Mouse (Mus musculus): ENCODE results near the gene Hist1h4f. TPM values are rescaled to one million over a fixed set of nuclear protein-coding genes. Genes with fewer than 3 reads are reported as not detected.
"Not testable (repeated sequence)": the region's sequence is repeated elsewhere in the genome, so short reads cannot be mapped to it uniquely, and the experiment has no call there.

Gene Hist1h4f
- polyA plus RNA-seq, 1 experiment from 2014 or later = 2.4 TPM

DNA sequence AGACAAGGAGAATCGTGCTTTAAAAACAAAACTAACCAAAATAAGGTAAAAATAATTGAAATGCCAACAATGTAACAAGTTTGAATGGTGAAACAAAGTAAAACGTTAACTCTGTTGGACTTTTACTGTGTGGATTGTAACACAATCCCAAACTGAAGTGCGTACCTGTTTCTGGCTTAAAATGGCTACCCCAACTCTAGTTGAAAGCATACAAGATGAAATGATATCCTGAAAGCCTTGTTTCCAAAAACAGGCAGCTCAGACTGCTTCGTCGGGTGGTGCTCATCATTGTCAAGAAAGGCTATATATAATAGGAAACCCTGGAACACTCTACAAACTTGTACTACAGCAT, 10.1 kb upstream of the Hist1h4f start:
- Histone ChIP-seq H3K4me3 (ENCODE audit: low read depth, low read length) (peak overlapping the region; percentile 60), H3K4me2 (ENCODE audit: low read depth, low read length) (peak overlapping the region; percentile 81), H3K27ac (ENCODE audit: low read length) (peak overlapping the region; percentile 98), H3K4me1 (ENCODE audit: control insufficient read depth, low read depth, low read length) (peaks cover 30% of the 10 kb centered on the region)
- WGBS (ENCODE audit: insufficient replicate concordance) = 0% methylated on average over 2 of the region's 5 CpGs
- not testable (repeated sequence) for ATAC-seq (ENCODE audit: low read depth); H3K27me3 ChIP-seq (ENCODE audit: control insufficient read depth, insufficient read depth, low read depth, low read length); H3K9ac ChIP-seq (ENCODE audit: low read depth, low read length); H3K36me3 ChIP-seq (ENCODE audit: control insufficient read depth, insufficient read depth); H3K9me3 ChIP-seq (replicated peaks; ENCODE audit: control insufficient read depth, low read length)

- H3K36me3 ChIP-seq (ENCODE audit: control insufficient read depth, insufficient read depth); H3K9me3 ChIP-seq (replicated peaks; ENCODE audit: control insufficient read depth, low read length); H3K27me3 ChIP-seq (ENCODE audit: control insufficient read depth, insufficient read depth, low read depth, low read length); ATAC-seq (ENCODE audit: low read depth): not testable (repeated sequence)
- peak overlapping the region; percentile 81 for H3K27ac ChIP-seq (ENCODE audit: low read length)
- WGBS (ENCODE audit: insufficient replicate concordance) = 28% methylated on average over 2 of the region's 2 CpGs
- H3K4me3 ChIP-seq (ENCODE audit: low read depth, low read length) = peak overlapping the region; percentile 46
- H3K4me1 ChIP-seq (ENCODE audit: control insufficient read depth, low read depth, low read length) = peaks cover 30% of the 10 kb centered on the region
- H3K9ac ChIP-seq (ENCODE audit: low read depth, low read length) = peak overlapping the region; percentile 54
- H3K4me2 ChIP-seq (ENCODE audit: low read depth, low read length) = peak overlapping the region; percentile 57
Observed at GRCm38 (mm10) chr13:23560699-23561098, 9.3 kb upstream of the Hist1h4f start.

DNA sequence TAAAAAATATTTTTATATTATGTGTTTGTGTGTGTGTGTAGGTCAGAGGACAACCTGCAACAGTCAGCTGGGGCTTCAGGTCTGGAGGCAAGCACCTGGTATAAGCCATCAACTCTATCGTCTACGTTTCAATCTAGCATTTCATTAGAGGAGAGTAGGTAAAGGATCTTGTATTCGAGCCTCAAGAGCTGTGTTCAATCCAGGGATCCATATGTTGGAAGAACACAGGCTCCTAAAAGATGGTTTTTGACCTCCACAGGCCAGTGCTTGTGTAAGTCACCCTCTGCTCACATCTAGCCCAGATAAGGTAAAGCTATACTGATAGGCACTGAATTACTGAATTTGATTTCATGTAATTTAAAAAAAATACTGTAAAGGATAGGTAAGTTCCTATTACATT, 5.5 kb upstream of the Hist1h4f start:
- H3K4me3 ChIP-seq (ENCODE audit: low read depth, low read length) = peak overlapping the region; percentile 68
- H3K36me3 ChIP-seq (ENCODE audit: control insufficient read depth, insufficient read depth) = no peaks in the 10 kb centered on the region
- 60% methylated on average over 3 of the region's 3 CpGs for WGBS (ENCODE audit: insufficient replicate concordance)
- H3K4me2 ChIP-seq (ENCODE audit: low read depth, low read length) = peak overlapping the region; percentile 82
- no peaks in the 10 kb centered on the region for H3K27me3 ChIP-seq (ENCODE audit: control insufficient read depth, insufficient read depth, low read depth, low read length)
- ATAC-seq (ENCODE audit: low read depth) = no peak
- H3K9me3 ChIP-seq (replicated peaks; ENCODE audit: control insufficient read depth, low read length) = no peaks in the 10 kb centered on the region
- H3K9ac ChIP-seq (ENCODE audit: low read depth, low read length) = peak overlapping the region; percentile 52
- peaks cover 23% of the 10 kb centered on the region for H3K4me1 ChIP-seq (ENCODE audit: control insufficient read depth, low read depth, low read length)
- peak overlapping the region; percentile 99 for H3K27ac ChIP-seq (ENCODE audit: low read length)

DNA sequence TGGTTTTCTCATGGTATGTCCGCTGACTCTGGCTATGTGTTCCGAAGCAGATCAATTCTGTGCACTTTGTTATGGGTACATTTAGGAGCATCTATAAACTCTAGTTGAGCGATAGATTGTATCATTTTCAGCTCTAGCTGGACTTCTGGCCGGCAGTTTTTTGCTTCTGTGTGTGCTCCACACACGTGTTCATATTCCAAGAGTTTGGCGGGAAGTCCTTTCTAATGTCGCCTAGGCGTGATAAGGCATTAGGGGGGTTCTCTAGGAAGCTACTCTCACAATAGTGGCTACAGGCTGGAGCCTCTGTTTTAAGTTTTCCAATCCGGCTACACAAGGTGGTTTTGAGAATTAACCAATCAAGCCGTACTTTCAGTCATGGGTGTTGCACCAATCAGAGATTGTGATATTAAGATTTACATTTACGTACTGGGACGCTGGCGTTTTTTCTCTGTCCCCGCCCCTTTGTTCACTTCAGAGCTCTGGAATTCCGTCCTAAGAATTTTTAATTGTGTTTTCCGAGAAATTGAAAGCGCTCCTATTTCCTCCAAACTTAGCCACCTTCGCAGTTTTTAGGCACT, 4.5 kb upstream of the Hist1h4f start:
- ATAC-seq (ENCODE audit: low read depth) = peak; percentile 39
- Histone ChIP-seq H3K27me3 (ENCODE audit: control insufficient read depth, insufficient read depth, low read depth, low read length) (no peaks in the 10 kb centered on the region), H3K27ac (ENCODE audit: low read length) (peak overlapping the region; percentile 99), H3K4me3 (ENCODE audit: low read depth, low read length) (peak overlapping the region; percentile 68), H3K4me1 (ENCODE audit: control insufficient read depth, low read depth, low read length) (peaks cover 23% of the 10 kb centered on the region), H3K9me3 (replicated peaks; ENCODE audit: control insufficient read depth, low read length) (no peaks in the 10 kb centered on the region), H3K36me3 (ENCODE audit: control insufficient read depth, insufficient read depth) (no peaks in the 10 kb centered on the region), H3K9ac (ENCODE audit: low read depth, low read length) (peak overlapping the region; percentile 82), H3K4me2 (ENCODE audit: low read depth, low read length) (peak overlapping the region; percentile 82)
- WGBS (ENCODE audit: insufficient replicate concordance) = under 1% methylated on average over 18 of the region's 18 CpGs

DNA sequence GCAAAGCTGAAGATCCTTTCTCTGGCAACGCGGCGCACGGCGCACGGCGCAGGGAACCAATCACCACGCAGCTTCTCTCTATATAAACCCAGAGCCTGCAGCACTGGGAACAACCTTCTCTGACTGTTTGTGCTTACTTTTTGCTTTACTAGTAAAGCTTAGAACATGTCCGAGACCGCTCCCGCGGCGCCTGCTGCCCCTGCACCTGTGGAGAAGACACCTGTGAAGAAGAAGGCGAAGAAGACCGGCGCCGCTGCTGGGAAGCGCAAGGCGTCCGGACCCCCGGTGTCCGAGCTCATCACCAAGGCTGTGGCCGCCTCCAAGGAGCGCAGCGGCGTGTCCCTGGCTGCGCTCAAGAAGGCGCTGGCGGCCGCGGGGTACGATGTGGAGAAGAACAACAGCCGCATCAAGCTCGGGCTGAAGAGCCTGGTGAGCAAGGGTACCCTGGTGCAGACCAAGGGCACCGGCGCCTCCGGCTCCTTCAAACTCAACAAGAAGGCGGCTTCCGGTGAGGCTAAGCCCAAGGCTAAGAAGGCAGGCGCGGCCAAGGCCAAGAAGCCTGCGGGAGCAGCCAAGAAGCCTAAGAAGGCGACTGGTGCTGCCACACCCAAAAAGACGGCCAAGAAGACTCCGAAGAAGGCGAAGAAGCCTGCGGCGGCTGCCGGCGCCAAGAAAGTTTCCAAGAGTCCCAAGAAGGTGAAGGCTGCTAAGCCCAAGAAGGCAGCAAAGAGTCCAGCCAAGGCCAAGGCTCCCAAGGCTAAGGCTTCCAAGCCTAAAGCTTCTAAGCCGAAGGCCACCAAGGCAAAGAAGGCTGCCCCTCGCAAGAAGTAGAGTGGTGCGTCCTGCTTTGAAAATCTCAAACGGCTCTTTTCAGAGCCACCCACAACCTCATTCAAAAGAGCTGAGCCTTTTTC, 3.7 kb upstream of the Hist1h4f start:
- Histone ChIP-seq H3K4me3 (ENCODE audit: low read depth, low read length) (peak overlapping the region; percentile 68), H3K4me2 (ENCODE audit: low read depth, low read length) (peak overlapping the region; percentile 82), H3K27me3 (ENCODE audit: control insufficient read depth, insufficient read depth, low read depth, low read length) (no peaks in the 10 kb centered on the region), H3K4me1 (ENCODE audit: control insufficient read depth, low read depth, low read length) (peaks cover 25% of the 10 kb centered on the region), H3K9me3 (replicated peaks; ENCODE audit: control insufficient read depth, low read length) (no peaks in the 10 kb centered on the region), H3K36me3 (ENCODE audit: control insufficient read depth, insufficient read depth) (no peaks in the 10 kb centered on the region), H3K9ac (ENCODE audit: low read depth, low read length) (peak overlapping the region; percentile 82), H3K27ac (ENCODE audit: low read length) (peak overlapping the region; percentile 99)
- under 1% methylated on average over 54 of the region's 54 CpGs for WGBS (ENCODE audit: insufficient replicate concordance)
- peak; percentile 74 for ATAC-seq (ENCODE audit: low read depth)

DNA sequence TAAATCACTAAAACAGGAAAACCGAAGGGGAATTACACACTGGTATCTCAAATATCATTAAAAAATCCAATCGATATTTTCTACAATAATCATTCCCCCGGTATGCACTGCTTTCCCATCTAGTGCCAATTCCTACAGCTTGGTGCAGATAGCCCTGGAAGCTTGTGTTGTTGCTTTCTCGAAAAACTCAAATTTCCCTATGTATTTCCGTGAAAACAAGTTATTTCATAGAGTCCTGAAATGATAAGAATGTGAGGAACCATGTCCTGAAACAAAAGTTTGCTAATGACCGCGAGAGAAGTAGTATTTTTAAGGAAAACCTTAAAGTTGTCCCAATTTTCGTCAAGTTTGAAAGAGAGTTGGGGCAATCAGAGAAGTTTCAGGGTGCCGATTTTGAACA, 2.9 kb upstream of the Hist1h4f start:
- Histone ChIP-seq H3K9me3 (replicated peaks; ENCODE audit: control insufficient read depth, low read length) (no peaks in the 10 kb centered on the region), H3K4me1 (ENCODE audit: control insufficient read depth, low read depth, low read length) (peaks cover 25% of the 10 kb centered on the region), H3K9ac (ENCODE audit: low read depth, low read length) (peak overlapping the region; percentile 82), H3K4me3 (ENCODE audit: low read depth, low read length) (peak overlapping the region; percentile 68), H3K27ac (ENCODE audit: low read length) (peak overlapping the region; percentile 99), H3K27me3 (ENCODE audit: control insufficient read depth, insufficient read depth, low read depth, low read length) (no peaks in the 10 kb centered on the region), H3K36me3 (ENCODE audit: control insufficient read depth, insufficient read depth) (no peaks in the 10 kb centered on the region), H3K4me2 (ENCODE audit: low read depth, low read length) (peak overlapping the region; percentile 82)
- 13% methylated on average over 9 of the region's 9 CpGs for WGBS (ENCODE audit: insufficient replicate concordance)
- no peak for ATAC-seq (ENCODE audit: low read depth)

- H3K9me3 ChIP-seq (replicated peaks; ENCODE audit: control insufficient read depth, low read length) = no peaks in the 10 kb centered on the region
- no peaks in the 10 kb centered on the region for H3K27me3 ChIP-seq (ENCODE audit: control insufficient read depth, insufficient read depth, low read depth, low read length)
- H3K27ac ChIP-seq (ENCODE audit: low read length) = peak within 1 kb of the TSS; percentile 99
- H3K4me2 ChIP-seq (ENCODE audit: low read depth, low read length) = peak within 1 kb of the TSS; percentile 82
- no peak for ATAC-seq (ENCODE audit: low read depth)
- H3K9ac ChIP-seq (ENCODE audit: low read depth, low read length) = peak within 1 kb of the TSS; percentile 82
- no peaks in the 10 kb centered on the region for H3K36me3 ChIP-seq (ENCODE audit: control insufficient read depth, insufficient read depth)
- H3K4me3 ChIP-seq (ENCODE audit: low read depth, low read length) = peak within 1 kb of the TSS; percentile 68; the same call in 1 of the 2 replicates
- peaks cover 25% of the 10 kb centered on the region for H3K4me1 ChIP-seq (ENCODE audit: control insufficient read depth, low read depth, low read length)
Observed at GRCm38 (mm10) chr13:23552962-23553361, 1.5 kb upstream of the Hist1h4f start, which contains the start of gene Hist1h1d. Hist1h1d (plus strand) TSS chr13:23553262.

- Histone ChIP-seq H3K9ac (ENCODE audit: low read depth, low read length) (peak overlapping the region; percentile 63), H3K4me1 (ENCODE audit: control insufficient read depth, low read depth, low read length) (peaks cover 25% of the 10 kb centered on the region), H3K9me3 (replicated peaks; ENCODE audit: control insufficient read depth, low read length) (no peaks in the 10 kb centered on the region), H3K36me3 (ENCODE audit: control insufficient read depth, insufficient read depth) (no peaks in the 10 kb centered on the region), H3K27me3 (ENCODE audit: control insufficient read depth, insufficient read depth, low read depth, low read length) (no peaks in the 10 kb centered on the region), H3K4me2 (ENCODE audit: low read depth, low read length) (peak overlapping the region; percentile 56), H3K27ac (ENCODE audit: low read length) (peak overlapping the region; percentile 96), H3K4me3 (ENCODE audit: low read depth, low read length) (peak overlapping the region; percentile 62)
- WGBS (ENCODE audit: insufficient replicate concordance) = 36% methylated on average over 8 of the region's 8 CpGs
- ATAC-seq (ENCODE audit: low read depth) = no peak
Observed at GRCm38 (mm10) chr13:23551931-23552914, 775 bp upstream of the Hist1h4f start.

All from liver, embryonic 16.5 days (tissue).